Mouse (Mus musculus): ENCODE results near the gene Upk3bl.

DNA sequence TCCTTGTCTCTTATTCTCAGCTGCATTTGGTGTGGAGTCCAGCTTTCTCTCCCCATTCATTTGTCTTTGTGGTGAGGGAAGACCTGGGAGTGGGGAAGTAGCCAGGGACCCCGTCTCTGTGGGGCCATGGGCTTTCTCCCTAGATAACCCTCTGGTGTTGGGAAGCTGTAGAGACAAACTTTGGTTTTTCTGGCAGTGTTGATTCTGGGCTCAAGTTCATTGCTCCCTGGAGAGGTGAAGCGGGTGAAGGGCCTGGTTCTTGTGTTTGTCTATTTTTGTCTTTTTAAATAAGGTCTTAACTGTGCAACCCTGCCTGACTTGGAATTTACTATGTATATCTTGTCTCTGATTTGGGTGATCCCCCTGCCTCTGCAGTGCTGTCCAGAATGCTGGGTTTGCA lies 35.6 kb upstream of the Upk3bl start:
- TF ChIP-seq CTCF (IDR thresholded peaks at IDR 0.05; ENCODE audit: control insufficient read depth, insufficient read depth, insufficient read length): no peak
- no peak for TF ChIP-seq MAX (IDR thresholded peaks at IDR 0.05)
- no peak for TF ChIP-seq MYOD1 (IDR thresholded peaks at IDR 0.05; ENCODE audit: control insufficient read depth, insufficient read length, low read depth)
- no peak for TF ChIP-seq USF1 (IDR thresholded peaks at IDR 0.05; ENCODE audit: low read depth)
- no peak for TF ChIP-seq CEBPB (IDR thresholded peaks at IDR 0.05; ENCODE audit: low read depth)
- TF ChIP-seq MYOG (IDR thresholded peaks at IDR 0.05; ENCODE audit: control insufficient read depth, extremely low read depth, insufficient read length): no peak
- TF ChIP-seq FOSL1 (IDR thresholded peaks at IDR 0.05; ENCODE audit: insufficient read depth, low read length, poor library complexity, severe bottlenecking): no peak

All from C2C12 (cell line).